Mouse (Mus musculus): ENCODE data around the gene Paqr8.

Paqr8 gene

DNA sequence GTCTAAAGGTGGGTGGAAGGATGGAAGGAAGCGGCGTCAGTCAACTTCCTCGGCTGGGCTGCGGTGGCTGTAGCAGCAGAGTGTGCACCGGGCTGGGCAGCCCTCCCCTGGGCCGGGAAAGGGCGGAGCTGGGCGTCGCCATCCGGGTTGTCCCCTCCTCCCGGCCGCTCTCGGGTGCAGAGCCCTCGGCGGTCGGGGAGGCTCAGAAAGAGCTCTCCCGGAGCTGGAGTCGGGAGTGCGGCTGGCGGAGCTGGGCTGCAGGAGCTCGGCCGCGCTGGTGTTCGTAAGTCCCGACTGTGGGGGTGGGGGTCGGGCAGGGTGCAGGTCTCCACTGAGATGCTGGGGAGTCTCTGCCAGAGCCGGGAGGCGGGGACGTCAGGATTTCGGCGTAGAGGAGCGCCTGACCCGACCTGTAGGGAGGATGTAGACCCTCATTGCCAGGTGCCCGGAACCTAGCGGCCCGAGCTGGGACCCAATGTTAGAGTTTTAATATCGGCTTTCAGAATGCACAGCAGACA is at the start of gene Paqr8:
Gene Paqr8, plus strand, starts transcription at position 203 of the 518 bp plus-strand sequence.
- ATAC-seq (ENCODE audit: insufficient number of reproducible peaks, low FRiP score, low TSS enrichment) = peak; percentile 92

DNA sequence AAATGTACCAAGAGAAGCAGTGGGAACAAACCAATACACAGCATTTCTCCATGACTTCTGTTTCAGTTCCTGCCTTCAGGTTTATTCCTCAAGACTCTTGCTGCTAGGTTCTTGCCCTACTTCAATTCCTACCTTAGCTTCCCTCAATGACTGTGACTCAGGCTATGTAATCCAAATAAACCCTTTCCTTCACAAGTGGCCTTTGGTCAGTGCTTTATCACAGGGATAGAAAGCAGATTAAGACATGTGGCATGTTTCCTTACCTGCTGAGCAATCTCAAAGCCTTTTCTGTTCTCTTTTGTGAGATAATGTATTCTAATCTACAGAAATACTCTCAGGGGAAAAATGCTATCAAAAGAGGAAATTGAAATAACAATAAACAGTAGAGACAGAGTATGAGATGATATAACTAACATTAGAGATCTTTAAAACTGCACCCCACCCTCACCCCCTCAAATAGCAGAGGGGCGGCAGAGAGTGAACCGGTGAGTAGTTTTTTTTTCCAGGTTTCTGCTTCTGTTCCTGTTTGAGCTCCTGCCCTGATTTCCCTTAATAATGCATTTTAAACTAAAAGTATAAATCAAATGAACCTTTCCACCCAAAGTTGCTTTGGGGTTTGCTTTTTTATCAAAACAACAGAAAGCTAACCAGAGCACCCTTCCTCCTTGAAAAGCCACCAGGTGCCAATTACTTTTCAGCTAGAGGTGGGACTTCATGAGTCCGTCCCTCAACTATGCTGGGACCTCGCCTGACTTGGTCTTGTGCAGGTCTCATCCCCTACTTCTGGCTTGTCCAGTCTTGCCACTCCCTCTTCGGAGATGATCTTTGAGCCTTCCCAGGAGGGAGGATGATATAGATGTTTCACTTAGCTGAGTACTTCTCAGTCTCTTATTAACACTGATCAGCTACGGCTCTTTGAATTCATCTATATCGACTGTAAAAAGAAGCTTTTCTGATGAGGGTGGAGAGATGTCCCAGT is 33.2 kb upstream of the Paqr8 start:
- no peak for ATAC-seq (ENCODE audit: insufficient number of reproducible peaks, low FRiP score, low TSS enrichment)

DNA sequence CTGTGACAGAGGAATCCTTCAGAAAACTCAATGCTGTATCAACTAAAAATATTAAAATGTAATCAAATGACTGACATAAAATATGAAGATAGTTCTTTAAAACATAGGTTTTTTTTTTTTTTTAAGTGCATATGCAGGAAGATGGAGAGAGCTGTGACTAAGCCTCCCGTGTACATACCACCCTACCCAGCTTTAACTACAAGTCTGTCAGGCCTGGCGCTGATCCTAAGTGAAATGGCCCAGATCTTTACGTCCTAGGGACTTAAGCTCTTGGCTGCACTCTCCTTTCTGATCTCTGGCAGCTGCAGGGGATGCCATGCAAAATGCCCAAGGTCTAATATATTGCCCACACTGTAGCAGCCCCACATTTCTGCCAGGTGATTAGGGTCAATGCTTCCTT is 29.6 kb upstream of the Paqr8 start:
- no peak for ATAC-seq (ENCODE audit: insufficient number of reproducible peaks, low FRiP score, low TSS enrichment)

DNA sequence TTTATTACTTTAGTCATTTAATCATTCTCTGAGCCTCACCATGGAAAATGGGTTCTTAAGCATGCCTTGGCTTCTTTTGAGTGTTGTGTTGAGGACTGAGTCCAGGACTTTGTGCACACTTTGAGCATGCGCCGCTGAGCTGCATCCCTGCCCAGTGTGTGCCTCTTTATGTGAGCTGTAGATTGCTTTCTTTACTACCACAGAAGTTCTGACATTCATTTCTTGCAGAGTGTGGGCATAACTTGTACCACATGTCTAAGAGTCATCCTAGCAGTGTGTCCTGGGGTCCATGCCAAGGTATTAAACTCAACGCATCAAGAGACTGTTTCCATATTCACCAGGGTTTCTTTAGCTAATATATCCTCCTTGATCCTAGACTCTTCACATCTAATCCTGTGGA is 28.5 kb upstream of the Paqr8 start:
- no peak for ATAC-seq (ENCODE audit: insufficient number of reproducible peaks, low FRiP score, low TSS enrichment)

DNA sequence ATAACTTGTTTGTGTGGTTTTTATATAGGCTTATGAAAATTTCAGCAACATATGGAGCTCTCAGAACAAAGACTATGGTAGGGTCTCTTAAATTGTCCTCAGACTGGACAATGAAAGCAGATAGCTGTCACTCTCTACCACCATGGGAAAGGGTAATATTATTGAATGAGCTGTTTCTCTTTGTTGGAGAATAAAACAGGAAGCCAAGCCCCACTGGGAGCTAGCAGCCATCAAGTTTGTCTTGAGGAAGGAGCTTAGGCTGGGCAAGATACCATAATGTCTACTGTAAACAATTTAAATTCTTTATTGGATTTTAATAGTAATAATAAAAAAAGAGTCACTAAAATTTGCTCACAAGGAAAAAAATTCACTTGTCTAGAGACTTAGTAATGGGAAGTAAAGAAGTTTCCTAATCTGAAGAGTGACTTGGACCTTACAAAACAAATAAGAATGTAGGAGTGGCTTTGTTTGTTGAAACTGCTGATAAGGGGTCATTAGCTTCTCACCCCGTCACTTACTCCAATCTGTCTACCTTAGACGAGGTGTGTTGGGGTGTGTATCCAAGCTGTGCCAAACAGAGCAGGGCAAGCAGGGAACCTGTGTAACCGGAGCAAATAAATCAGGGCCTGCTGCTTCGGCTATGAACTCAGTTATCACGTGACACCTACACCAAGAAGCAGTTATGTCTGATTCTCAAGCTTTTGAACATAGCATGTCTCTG is 26.8 kb upstream of the Paqr8 start:
- no peak for ATAC-seq (ENCODE audit: insufficient number of reproducible peaks, low FRiP score, low TSS enrichment)

DNA sequence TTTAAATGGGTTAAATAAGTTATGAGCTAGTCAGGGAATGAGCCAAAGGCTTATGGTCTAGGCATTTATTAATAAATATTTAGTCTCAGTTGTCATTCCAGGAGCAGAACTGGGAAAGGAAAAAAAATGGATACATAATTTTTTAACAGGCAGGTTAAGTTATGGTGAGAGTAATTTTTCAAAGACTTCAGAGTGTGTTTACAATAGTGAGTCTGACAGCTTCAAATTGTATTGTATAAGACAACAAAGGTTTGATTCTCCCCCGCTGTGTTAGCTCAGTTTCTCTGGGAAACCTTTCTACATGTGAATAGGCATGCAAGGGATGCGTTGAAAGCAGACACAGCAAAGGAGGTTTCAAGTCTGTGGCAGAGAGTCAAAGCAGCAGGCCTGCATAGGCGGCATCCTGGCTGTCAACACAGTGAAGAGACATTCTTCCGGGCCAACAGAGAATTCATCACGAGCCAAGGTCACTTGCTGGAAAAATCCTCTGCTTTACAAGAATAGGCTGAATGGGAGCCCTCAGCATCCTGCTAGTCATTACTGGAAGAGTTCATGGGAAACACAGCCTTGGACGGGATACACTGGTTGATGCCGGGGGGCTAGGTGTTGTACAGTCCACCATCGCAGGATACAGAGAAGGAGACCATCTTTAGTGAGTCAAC is 23.0 kb upstream of the Paqr8 start:
- peak; percentile 65 for ATAC-seq (ENCODE audit: insufficient number of reproducible peaks, low FRiP score, low TSS enrichment)

DNA sequence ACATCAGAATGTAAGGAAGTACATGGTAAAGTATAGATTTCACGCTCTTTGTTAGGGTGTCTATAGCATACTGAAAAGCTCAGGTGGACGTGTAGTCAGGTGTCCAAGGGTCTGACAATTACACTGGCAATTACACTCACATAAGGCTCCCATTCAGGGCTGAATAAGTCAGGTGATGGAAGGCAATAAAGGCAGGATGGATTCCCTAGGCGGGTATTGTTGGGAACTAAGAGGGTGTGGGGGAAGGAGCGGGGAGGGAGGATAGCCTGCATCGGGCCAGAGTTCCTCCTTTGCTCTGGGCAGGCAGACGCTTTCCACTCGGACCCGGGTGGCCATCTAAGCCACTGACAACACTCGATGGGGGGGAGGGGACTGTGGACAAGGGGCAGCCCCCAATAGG is 22.4 kb upstream of the Paqr8 start:
- no peak for ATAC-seq (ENCODE audit: insufficient number of reproducible peaks, low FRiP score, low TSS enrichment)

DNA sequence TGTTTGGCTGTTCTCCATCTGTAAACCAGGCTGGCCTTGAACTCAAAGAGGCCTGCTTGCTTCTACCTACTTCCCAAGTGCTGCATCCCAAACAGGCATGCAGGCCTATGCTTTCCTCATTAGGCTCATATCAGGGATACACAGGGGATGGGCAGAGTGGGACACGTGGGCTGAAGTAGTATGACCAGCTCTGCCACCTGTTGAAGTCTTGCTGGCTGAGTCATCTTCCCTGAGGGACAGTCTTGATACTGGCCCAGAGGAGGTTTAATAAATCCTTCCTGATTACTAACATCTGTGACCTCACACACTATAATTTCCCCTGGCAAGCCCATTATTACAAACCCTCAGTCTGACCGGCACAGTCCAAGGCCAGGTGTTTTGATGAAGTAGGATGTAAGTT is 19.5 kb upstream of the Paqr8 start:
- ATAC-seq (ENCODE audit: insufficient number of reproducible peaks, low FRiP score, low TSS enrichment) = no peak

DNA sequence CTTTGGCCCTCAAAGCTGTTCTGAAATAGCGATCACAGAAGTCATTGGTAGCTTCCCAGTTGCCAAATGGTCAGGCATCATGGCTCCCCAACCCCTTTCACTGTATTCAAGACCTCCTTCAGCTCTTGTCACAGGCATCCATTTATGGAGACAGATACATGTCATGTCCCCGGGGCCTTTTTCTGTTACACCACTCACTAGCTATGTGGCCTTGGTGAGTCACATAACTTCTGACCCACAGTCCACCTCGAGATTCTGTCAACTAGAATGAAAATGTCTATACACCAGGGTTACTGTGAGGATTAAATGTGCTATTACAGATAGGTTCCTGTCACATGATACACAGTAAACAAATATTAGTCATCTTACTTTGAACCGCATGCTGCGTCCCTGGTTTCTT is 17.9 kb upstream of the Paqr8 start:
- no peak for ATAC-seq (ENCODE audit: insufficient number of reproducible peaks, low FRiP score, low TSS enrichment)

DNA sequence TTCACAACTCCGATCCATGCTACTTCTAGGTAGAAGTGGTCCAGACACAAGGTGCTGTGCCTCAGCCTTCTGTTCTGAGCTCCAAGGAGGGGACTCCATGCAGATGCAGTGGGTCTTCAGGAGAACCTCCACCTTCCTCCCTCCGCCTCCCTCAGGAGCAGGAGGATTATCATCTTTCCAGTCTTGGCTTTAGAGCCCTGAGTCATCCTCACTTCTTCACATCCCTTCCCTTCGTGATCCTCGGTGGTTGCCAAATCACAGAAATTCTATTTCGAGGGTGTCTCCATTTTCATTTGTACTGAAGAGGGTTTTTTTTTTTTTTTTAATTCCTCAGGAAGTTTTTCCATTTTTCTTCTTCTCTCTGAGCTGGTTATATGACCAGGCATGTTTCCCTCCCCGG is 16.3 kb upstream of the Paqr8 start:
- no peak for ATAC-seq (ENCODE audit: insufficient number of reproducible peaks, low FRiP score, low TSS enrichment)

DNA sequence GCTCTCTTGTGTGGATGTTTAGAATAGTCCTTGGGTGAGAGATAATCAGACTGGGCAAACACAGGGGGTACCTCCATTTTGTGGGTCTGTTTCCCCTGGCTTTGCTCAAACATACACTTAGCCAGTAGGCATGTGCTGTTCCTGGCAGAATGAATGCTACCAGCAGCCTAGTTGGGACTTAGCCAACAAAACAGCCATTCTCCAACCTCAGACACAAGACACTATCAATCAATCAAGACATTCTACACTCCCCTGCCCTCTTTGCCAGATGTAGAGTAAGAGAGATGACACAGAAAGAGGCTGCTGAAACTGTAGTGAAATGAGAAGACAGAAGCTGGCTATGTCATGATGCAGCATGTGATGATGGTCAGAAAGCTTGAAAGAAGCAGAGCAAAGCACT is 13.1 kb upstream of the Paqr8 start:
- ATAC-seq (ENCODE audit: insufficient number of reproducible peaks, low FRiP score, low TSS enrichment) = no peak

DNA sequence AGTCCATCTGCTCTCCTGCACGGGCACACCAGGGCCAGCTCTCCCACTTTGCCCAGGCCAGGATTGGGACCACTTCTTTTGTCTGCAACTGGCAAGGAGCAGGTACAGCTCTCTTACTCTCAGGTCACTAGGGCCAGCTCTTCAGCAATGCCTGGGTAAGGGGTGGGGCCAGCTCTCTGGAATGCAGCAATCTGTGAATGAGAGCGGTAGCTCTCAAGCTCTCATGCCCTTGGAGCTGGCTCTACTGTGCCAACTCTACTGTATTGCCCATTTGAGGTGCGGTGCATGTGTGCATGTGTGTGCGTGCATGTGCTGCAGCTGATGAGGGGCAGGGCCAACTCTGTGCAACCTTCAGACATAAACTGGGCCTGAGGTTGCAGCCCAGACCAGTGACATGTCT is 11.0 kb upstream of the Paqr8 start:
- ATAC-seq (ENCODE audit: insufficient number of reproducible peaks, low FRiP score, low TSS enrichment) = no peak

DNA sequence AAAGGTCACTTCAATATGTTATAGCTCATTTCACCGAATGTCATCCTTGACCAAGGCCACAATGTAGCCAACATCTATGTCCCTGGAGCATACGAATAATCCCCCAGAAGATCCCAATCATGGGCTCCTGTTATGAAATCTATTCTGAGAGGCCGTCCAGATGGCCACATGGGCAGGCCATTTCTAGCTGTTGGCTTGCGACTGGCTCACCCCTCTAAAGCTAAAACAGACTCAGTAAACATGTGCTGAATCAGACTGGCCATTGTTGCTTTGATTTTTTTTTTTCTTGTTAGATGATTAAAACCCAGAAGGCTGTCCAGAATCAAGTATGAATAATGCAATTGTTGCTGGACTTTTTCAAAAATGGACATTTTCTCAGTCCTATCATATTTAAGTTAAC is 7.3 kb upstream of the Paqr8 start:
- ATAC-seq (ENCODE audit: insufficient number of reproducible peaks, low FRiP score, low TSS enrichment) = no peak

DNA sequence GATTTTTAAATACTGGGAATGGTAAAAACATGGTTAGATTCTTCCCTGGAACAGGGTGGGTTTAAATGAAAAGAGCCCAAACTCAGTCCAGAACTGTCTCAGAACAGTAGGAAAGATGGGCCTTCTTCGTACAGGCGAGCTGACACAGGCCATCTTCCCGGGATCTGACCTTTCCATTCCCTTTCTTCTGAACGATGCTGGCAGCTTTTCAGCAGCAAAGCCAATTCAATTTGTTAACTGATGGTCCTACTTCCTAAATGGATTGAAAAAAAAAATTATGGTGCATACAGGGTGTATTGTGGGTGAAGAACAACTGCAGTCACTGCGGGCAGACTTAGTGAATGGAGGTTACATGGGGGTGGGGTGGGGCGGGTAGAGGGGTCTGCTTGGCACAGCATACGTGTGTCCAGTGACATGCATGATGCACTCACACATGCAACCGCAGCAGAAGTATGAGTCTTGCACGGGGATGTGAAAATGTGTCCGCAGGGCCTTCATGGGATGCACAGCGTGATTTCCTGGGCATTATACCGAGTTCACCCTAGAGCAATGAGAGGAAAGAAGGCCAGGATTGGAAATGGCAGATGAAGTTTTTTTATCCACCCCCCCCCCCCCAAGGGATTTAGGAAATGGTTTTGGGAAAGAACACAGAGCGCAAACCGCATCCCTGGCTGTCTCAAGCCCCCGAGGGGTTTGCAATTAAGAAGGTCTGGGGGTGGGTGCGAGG is 566 bp upstream of the Paqr8 start:
- ATAC-seq (ENCODE audit: insufficient number of reproducible peaks, low FRiP score, low TSS enrichment) = peak; percentile 8; the same call in 1 of the 2 replicates

DNA sequence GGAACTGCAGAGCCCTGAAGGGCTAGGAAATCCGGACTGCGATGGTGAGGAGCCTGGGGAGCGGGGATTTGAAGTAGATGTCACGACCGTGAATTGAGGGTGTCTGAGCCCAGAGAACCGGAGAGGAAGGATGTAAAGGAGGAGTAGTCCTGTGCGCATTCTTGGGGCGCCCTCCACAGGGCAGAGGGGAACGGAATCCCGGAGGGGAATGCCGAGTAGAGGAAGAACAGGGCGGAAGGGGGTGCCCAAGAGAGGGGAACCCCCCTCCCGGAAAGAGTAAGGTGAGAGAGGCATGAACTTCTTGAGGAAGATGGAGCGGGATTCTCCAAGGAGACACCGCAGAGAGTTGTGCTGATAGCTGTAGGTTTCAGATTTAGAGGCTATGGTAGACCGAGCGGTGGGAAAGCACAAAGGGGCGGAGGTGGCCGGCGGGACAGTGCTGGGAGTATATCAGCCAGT is 564 bp downstream of the Paqr8 start:
- ATAC-seq (ENCODE audit: insufficient number of reproducible peaks, low FRiP score, low TSS enrichment) = peak; percentile 81

DNA sequence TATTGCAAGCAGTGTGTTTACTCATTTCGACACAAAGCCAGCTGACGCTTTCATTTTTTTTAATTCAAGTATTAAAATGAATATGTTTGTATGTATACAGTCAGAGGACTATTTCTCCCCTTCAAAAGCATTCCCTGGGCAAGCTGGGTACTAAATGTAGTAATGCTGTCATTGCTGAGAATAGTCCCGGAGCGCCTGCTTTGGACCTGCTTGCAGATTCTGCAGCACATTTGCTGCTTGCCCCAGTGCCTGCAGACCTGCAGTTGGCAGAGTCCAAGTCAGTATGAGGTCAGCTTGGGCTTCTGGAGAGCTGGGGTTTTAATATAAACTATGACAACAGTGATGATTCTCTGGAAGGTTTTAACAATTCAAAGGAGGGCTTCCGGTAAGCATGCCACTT is 2.7 kb downstream of the Paqr8 start:
- no peak for ATAC-seq (ENCODE audit: insufficient number of reproducible peaks, low FRiP score, low TSS enrichment)

DNA sequence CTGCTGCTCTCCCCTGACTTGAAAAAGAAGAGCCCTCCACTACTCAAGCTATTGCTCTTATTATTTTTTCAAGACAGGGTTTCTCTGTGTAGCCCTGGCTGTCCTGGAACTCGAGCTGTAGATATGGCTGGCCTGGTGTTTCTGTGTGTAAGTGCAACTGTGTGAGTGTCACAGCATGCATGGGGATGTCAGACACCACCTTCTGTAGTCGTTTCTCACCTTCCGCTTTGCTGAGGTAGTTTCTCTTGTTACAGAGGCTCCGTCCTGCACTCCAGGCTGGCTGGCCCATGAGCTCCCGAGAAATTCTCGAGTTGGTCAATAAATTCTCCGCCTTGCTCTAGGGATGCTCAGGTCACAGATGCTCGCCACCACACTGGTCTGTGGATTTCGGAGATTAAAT is 8.0 kb downstream of the Paqr8 start:
- ATAC-seq (ENCODE audit: insufficient number of reproducible peaks, low FRiP score, low TSS enrichment) = no peak

DNA sequence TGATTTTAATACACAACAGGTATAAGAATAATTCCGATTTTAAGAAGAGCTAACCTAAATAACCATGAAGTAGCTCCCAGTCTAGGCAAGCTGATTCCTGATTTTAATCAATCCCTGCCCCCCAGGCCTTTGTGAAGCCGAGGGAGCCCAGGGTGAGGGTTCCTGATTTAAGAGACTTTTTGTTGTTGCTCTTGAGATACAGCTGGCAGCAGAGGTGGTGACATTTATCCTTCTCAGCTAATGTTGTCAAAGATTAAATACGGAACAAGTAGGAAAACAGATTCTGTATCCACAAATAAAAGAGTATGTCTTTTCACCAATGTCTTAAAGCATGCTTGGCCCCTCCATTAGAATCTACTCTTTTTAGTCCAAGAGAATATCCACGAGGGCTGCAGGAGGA is 9.9 kb downstream of the Paqr8 start:
- ATAC-seq (ENCODE audit: insufficient number of reproducible peaks, low FRiP score, low TSS enrichment) = no peak

DNA sequence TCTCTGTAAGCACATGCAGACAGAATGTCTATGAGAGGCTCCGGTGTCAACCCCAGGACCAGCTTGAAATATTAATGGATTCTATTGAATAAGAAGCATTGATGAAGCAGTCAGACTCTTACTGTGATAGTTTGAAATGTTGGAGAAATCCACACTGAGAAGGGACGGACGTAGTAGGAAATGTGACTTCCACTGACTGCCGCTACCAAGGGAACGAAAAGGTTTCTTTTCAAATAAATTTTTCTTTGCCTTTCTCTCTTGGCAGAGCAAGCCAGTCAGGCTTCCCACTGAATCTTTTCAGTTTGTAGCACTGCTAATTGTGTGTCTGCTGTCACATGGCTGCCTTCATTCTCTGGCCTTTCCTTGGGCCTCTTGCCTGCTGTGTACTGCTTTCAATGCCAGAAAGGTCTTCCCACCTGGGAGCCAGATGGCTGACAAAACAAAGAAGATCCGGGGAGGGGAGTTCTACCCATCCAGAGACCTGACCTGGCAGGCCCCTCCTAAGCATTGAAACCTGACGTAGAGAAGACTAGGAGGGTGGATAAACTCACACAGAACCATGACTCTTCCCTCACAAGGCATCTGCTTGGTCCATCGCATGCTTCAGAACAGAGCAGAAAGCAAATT is 15.2 kb downstream of the Paqr8 start:
- peak; percentile 75 for ATAC-seq (ENCODE audit: insufficient number of reproducible peaks, low FRiP score, low TSS enrichment)

DNA sequence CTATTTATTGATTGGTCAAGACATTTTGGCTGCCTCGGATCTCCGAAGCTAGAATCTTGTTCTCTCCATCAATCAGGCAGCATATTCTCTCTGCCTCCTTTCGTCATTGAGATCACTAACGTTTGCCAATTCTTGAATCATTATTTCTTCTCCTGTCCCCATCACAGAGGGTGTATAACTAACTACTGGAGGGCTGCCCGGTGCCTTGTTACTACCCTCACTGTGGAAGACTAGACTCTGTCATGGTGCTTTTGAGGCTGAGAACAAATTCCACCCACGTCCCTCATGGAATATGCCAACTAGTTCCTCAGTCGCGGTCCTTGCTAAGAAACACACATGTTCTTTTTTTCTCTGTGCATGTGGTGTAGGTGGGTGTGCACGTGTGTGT is 15.7 kb downstream of the Paqr8 start:
- ATAC-seq (ENCODE audit: insufficient number of reproducible peaks, low FRiP score, low TSS enrichment) = 0 out of 2 replicates have a peak, but pooled peaks have one; percentile 16
